ENCODE assay signal across 19 mouse cellular contexts in the genomic region with DNA sequence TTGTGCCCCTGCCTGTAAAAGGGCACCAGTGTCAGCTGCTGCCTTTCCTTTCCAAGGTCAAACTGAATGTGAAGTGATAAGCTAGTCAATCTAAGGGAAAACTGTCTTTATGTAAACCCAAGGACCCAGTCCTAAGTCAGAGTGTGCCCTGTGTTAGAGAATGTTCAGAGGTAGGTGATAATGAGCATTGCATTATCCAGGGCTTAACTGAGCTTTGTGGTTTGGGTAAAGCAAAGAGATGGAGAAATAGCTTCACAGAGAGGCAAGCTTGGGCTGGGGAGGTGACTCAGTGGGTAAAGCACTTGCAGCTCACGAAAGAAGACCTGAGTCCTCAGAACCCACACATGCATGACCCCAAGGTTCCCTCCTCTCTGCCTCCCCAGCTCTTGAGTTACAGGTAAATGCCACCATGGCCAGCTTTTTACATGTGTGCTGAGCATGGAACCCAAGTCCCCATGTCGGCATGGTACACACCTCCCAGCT.
"Had no signal": no experiment of that assay in that cellular context is flagged by ENCODE, and none has a peak within 500 bp of the region (broad histone marks: within the 10 kb centered on the region; RNA-seq: fewer than 3 reads in every experiment).

No protein-coding gene starts in this region.

- H3K27ac ChIP-seq: midbrain, embryonic 10.5 days; midbrain, embryonic 12.5 days; neural tube, embryonic 13.5 days; neural tube, embryonic 15.5 days had no signal

- DNase-seq: lung, adult 18-20 months; lung, embryonic 14.5 days; lung, postnatal 10 days; lung, postnatal 4 days; midbrain, embryonic 14.5 days; retina, postnatal 1 day; right cerebral cortex, adult 18-20 months; right cerebral cortex, postnatal 25 days; right cerebral cortex, postnatal 4 days; spleen, adult 18-20 months; thymus, adult 18-20 months; thymus, postnatal 14 days; thymus, postnatal 36 days had no signal

- H3K36me3 ChIP-seq: midbrain, embryonic 10.5 days; midbrain, embryonic 12.5 days; neural tube, embryonic 13.5 days; neural tube, embryonic 15.5 days had no signal

- H3K9me3 ChIP-seq: midbrain, embryonic 10.5 days; midbrain, embryonic 12.5 days; neural tube, embryonic 13.5 days; neural tube, embryonic 15.5 days had no signal

- H3K4me2 ChIP-seq: lung, embryonic 14.5 days; midbrain, embryonic 12.5 days; neural tube, embryonic 13.5 days; neural tube, embryonic 15.5 days had no signal

- H3K9ac ChIP-seq: lung, embryonic 14.5 days; midbrain, embryonic 12.5 days; neural tube, embryonic 13.5 days; neural tube, embryonic 15.5 days had no signal

- H3K4me3 ChIP-seq: midbrain, embryonic 10.5 days; midbrain, embryonic 12.5 days; myocyte; neural tube, embryonic 13.5 days; neural tube, embryonic 15.5 days had no signal

- ATAC-seq: midbrain, embryonic 16.5 days had no signal

- H3K27me3 ChIP-seq: midbrain, embryonic 12.5 days; neural tube, embryonic 13.5 days; neural tube, embryonic 15.5 days had no signal
